Mouse (Mus musculus) ZHBTc4 (cell line): Measurements from ENCODE around the gene Rgs1.

Experiments used
- DNase-seq: peaks from one replicate; pipeline ENCODE4 v3.0.0-alpha.2; 2011; ENCODE audit warnings: low read depth, low spot score

Gene Rgs1

DNA sequence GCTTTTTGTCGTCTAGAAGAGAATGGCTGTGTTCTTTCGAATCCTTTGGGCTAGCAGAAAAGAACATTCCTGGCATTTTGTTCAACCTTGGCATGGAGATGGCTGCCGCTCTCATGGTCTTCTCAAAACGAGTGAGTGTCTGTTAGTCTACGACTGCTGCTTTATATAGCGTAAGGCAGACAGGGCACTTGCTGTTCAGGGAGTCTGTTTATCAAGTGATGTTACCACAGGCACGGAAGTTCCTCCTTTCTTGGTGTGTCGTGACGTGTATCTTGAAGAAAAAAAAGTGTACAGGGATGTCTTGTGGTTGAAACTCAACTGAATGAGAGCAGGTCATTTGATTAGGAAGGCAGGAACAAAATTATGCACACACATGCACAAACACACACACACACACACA is at the start of gene Rgs1:
Gene Rgs1 (minus strand): TSS at position 320 of the 400 bp plus-strand sequence.
- DNase-seq, result no peak

DNA sequence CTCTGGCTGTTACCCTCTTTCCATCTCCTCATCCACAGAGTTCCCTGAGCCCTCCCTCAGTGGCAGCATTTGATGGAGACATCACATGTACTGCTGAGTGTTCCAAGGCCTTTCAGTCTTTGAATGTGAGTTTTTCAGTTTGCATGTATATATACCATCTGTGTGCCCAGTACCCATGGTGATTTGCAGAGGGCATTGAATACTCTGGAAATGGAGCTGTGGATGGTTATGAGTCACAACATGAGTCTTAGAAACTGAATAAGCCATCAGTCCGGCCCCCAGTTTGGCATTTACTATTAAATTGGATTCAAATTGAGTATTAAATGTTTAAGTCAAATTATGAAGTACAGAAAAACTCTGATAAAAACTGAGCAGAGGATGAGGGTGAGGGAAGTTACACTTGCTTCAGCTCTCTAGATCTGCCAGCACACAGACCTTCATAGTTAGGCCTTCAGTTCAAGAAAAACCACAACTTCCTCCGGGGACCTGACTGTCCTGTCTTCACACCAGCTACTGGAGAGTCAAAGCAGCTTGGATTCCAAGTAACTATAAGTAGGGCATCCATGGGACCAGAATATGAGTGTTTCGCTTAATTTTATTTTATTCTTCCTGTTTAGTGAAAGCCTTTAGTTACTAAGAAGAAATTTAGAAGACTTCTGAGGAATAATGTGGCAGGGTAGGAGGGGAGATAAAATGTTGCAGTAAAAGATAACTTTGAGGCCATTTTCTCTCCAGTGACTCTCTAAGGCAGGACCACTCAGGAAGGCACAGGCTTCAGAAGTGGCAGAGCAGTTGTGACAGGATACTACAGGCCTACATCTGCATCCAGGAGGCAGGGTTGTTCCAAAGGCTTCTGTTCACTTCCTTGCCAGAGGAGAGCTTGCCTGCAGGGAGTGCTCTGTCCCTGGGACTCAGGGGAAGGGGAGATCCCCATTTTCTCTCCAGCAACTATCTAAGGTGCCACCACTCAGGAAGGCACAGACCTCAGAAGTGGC is 34.3 kb upstream of the Rgs1 start:
- no peak for DNase-seq

DNA sequence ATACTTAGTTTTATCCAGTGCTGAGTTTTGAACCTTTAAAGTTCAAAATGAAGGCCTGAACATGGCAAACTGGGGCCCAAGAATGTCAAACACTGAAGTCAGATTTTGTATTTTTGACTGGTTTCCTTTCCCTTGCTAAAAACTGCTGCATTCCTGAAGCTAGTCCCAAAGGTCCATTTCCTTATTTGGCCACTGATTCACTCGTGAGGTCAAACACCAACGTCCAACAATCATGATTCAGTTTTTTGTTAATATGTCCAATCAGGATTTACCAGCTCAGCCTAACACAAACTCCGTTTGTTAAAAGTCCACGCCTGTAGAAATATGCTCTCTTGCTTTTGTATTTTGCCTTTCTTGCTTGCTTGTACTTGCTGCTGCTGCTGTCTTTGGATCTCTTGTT is 31.0 kb upstream of the Rgs1 start:
- DNase-seq, result no peak

DNA sequence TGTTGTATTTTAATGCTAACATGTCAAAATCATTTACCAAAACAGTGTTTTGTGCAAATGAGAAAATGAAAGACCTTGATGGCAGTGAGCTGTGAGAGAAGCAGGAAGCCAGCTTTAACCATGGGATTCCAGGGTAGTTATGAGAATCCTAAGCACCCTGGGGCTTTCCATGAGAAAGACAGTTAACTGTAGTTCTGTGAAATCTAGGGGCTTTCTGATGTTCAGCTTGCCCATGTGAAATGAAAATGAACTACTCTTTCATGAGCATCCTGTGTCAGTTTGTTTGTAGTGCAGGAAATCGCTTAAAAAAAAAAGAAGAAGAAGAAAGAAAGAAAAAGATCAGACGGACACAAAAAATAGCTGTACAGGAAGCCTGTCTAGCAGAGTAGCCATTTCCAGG is 23.9 kb upstream of the Rgs1 start:
- no peak for DNase-seq

DNA sequence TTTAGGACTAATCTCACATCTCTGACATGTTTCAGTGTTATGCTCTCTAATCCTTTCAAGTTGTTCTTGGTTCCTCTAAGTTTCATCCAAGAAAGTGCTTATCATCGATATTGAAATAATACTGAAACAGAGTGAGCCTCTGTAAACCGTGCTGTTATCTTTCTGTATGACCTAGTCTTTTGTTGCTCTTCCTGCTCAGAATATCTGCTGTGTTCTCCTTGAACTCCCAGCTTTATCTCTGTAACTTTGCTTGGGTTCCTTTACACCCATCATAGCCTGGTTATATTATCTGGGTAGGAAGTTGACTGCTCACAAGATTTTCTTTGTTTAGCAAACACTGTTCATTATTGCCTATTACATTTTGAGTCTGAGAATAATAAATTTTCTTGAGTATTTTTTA is 20.1 kb upstream of the Rgs1 start:
- no peak for DNase-seq

DNA sequence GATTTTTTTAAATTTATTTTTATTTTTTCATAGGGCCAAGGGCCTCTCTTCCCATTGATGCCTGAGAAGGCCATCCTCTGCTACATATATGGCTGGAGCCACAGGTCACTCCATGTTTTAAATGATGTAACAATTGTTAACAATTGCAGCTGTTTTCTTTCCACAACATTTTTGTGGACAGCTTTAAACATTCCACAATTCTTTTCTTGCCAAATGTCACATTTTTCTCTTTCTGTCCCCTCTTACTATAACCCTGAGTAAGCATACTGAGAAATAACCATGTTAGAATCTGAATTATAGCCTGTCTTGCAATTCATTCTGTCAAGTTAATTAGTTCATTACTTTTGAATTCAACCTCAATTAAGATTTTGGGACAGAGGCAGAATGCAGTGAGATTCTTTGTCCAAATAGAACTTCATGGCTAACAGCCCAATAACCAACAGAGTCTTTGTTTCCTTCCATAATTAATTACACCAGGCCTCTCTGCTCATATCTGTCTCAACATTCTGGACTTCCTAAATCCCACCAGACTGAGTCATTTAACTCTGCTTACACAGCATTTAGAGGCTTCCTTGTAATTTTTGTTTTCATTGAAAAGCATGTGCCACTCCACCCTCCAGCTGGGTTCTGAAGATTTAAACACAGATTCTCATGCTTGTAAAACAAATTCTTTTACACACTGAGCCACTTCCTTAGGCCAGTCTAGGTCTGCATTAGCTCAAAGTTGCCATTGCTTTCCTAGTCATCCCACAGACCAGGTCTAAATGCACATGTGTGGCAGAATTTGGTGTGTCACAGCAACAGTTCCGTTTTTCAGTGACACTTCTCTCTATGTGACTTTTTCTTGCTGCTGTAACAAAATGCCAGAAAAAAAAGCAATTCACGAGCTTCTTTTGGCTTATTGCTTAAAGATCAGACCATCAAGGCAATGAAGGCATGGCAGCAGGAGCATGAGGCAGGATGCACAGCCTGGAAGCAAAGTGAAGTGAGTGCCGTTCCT is 18.7 kb upstream of the Rgs1 start:
- no peak for DNase-seq

DNA sequence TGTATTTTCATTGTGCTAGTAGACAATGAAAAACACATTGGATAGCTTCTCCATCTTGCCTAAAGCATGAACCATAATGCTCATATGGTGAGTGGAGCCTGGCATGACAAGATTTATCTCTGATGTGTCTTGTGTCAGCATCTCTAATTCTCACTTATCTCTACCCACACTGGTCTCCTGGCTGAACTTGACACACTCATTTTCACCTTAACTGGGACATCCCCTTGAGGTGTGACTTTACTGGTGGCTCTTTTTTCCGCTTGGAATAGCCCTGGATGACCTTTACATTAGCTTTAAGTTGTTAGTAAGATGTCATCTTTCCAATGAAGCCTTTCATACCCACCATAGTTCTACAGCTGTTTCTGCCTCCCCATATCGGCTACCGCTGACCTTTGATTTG is 15.0 kb upstream of the Rgs1 start:
- no peak for DNase-seq

DNA sequence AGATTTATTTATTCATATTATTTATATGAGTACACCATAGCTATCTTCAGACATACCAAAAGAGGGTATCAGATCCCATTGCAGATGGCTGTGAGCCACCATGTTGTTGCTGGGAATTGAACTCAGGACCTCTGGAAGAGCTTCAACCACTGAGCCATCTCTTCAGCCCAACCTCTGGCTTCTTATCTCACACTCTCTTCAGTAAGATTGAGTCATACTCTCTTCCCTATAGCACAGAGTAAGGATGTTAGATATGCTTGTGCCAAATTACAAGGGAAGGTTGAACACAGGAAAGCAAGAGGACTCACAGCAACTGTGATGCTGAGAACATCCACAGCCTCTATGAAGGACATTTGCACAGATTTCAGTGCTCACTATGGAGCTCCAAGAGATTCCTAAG is 13.0 kb upstream of the Rgs1 start:
- no peak for DNase-seq

DNA sequence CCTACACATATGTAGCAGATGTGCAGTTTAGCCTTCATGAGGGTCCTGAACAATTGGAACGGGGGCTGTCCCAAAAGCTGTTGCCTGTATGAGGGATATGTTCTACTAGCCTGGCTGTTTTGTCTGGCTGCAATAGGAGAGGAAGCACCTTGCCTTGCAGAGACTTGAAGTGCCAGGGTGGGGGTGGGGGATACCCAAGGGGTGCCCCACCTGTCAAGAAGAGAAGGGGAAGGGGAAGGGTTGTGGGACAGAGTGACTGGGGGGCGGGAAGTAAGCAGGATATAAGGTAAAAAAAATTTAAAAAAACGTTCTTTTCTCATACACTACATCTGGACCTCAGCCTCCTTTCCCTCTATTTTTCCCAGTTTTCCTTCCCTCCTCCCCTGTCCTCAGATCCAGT is 9.7 kb upstream of the Rgs1 start:
- DNase-seq, result no peak

DNA sequence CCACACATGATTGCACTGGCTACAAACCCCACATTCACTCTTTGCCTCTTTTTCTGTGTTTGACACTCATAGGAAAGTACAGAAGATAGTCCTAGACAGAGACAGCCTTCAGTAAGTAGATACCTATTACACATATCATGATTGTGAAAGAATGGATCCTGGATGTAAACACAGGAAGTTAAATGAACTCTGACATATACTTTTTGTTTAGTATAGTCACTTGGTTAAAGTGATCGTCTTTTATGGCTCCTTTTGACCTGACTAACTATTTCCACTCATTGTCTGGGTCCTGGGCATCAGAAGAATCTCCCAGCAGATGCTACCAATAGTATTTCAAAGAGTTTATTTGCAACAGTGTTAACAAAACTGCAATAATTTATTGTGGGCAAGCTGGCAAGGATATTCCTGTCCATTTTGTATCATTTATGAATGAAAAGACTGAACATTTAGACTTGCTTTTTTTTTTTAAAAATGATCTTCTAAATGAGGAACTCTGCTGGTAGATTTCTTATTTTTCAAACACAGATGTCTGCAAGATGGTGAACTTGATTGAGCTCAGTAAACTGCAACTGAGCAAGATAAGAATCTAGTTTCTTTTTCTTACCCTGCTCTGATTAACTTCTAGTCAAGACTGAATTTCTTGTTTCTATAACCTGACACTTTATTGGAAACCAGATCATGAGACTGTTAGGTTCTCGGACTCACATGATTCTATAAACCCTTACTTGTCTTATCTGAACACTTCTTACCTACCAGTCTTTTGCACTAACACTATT is 7.7 kb upstream of the Rgs1 start:
- no peak for DNase-seq

DNA sequence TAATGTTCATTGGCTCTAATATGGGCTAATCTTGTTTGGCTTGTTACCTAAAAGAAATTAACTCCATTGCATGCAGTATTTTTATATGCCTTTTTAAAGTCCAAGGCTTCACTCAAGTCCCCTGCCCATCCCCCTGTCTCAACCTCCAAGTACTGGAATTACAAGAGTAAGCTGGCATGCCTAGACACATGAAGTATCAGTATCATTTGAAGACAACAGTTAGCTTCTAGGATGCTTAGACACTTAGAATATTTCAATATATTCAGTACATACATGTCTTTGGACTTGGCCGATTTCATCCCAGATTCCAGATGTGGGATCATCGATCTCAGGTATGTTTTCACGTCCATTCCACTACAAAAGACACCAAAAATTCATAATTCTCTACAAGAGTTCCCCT is 836 bp downstream of the Rgs1 start:
- no peak for DNase-seq

DNA sequence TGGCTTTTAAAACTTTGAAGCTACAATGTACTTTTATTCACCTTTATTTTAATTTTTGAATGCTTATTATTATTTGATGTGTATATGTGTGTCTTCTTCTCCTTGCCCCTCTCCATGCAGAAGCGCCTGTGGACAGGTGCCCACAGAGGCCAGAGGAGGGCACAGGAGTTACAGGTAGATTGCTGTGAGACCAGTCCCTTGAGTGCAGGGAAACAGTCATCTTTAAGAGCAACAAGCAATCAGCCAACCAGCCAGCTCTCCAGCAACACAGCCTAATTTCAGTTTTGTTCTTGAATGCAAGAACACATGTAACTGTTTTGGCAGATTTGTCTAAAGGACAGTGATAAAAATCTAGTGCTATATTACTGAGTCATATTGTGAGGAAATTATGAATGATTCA is 1.7 kb downstream of the Rgs1 start:
- no peak for DNase-seq

DNA sequence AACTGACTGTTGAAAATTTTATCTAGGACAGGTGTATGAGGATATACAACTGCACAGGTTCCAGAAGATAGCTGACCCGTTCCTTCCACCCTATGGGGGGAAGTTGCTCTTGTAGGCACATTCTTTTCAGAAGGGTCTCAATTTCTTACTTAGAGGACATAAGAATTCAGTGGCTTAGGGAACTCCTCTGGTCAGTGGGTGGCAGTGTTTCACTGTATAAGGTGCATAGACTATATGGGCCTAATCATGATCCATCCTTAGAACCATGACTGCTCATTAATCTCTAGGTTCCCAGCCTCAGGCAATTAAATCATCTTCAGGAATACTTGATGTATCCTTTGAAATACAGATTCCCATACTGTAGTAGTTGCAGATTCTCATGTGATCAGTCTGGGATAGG is 5.5 kb downstream of the Rgs1 start:
- DNase-seq, result no peak

DNA sequence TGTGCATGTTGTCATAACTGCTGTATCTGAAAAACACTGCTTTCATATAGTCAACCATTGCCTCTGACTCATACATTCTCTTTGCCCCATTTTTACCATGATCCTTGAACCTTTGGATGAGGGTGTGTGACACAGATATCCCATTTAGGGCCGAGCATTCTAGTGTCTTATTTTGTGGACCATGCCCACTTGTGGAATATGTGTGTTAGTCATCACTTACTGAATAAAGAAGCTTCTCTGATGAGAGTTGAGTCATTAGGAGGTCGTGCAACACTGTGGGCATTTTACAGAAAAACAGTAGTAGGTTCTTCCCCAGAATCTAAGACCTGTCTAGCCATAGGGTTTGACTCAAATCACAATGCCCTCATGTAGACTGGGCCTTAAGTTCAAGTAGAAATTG is 9.8 kb downstream of the Rgs1 start:
- no peak for DNase-seq

DNA sequence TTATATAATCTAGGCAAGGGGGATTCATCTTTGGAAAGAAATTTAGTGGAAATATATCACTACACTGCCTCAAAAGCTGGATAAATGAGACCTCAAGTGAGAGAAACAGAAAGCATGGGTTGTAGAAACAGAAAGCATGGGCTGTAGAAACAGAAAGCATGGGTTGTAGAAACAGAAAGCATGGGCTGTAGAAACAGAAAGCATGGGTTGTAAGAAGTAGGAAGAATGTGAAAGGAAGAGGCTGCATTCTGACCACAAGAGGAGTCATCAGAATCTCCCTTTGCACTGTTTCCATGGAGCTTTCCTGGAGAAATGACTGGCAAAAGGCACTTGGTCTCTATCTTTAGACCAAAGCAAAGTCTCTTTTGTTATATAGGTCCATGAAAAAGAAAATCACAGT is 33.8 kb downstream of the Rgs1 start:
- no peak for DNase-seq

DNA sequence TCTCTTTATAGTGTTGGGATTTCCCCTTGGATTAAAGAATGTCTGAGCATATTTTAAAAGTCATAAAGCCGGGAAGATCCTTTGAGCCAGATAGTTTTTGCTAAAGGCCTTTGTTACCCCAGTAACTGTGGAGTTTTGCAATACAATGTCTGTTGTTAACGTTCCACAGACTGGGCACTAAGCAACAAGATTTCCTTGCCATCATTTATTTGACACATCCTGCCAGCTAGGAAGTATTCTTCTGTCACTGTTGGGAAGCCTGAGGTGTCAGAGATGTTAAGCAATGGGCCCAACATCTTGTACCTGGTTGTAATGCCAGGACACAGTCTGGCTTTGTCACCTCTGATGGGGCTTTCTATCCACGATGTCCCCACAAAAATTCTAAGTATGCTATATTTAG is 38.1 kb downstream of the Rgs1 start:
- DNase-seq, result no peak

DNA sequence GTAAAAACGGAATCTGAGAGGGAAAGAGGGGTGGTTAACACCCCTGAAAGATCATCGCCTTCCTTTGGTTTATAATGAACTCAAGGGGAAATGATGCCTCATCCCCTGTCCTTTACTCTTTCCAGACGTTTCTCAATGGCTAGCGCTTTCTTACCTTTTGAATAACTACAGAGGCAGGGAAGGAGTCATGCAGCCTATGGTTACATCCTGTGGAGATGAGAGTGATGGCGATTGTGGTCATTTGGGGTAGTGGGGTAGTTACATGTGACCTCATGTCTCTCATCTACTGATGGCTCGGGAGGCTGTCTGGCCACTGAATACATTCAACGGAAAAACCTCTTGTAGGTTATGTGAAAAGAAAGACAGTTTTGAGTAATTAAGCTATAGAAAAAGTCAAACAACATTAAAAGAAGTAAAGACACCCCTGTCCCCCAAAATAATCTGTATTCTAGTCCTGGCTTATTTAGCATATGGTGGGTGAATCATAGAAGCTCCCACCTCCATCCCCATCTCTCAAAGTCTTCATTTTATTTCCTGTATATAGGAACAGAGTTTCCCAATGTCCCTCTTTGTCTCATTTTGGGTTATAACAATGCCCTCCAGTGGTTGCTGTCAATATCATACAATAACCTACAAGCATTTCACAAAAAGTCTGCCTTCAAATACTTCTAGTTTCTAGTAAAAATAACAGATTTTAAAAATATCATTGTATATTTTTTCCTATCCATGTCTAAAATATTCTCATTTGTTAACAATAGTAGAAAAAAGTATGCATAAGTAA is 42.6 kb downstream of the Rgs1 start:
- DNase-seq, result no peak

DNA sequence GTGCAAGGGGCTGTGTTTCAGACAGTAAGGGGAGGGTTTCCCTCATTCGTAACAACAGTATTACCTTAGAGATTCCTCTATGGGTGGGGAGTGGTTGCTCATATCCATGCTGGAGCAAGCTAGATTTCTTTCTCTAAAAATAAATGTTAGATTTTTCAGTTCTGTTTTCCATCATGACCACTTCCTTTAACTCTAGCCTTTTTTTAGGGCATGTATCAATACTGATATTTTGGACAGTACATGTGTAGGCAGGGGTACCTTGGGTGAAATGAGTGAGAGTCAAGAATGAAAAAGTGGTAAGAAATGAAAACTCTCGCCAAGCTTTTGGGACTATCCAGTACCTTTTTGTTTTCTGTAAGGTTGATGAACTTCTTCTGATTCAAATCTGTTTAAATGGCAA is 44.3 kb downstream of the Rgs1 start:
- DNase-seq, result no peak

DNA sequence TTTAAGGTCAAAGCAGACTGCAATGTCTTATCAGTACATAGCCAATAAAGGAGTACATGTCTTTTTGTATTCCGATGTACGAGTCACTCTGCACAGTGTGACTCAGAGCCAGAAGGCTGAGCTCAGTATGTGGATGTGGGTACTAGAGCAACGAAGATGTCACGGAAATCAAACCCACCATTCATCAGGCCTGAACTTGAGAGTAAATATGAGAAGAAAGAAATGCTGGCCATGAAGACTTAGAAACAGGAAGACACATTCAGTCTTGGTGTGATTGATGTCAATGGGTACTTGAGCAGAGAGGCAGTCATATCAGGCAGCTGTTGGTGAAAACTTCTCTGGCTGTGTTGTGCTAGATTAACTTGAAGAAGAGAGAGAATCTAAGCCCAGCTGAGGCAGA is 46.1 kb downstream of the Rgs1 start:
- DNase-seq, result no peak

DNA sequence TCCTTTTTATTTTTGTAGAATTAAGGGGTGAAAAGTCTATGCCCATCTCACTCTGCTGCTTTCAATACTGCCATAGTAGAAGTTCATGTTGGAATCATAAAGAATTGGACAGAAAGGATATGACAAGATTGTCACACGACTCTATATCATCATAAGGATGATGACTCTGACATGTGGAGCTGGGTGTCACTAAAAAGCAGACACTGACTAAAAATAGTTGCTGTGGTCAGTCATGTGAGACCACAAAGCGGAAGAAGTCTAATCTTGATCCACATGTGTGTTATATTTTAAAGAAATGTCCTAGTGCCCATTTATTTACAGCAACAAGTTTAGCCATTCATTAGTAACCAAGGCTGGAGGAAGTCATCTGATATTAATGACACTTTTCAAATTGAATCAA is 48.5 kb downstream of the Rgs1 start:
- DNase-seq, result no peak

DNA sequence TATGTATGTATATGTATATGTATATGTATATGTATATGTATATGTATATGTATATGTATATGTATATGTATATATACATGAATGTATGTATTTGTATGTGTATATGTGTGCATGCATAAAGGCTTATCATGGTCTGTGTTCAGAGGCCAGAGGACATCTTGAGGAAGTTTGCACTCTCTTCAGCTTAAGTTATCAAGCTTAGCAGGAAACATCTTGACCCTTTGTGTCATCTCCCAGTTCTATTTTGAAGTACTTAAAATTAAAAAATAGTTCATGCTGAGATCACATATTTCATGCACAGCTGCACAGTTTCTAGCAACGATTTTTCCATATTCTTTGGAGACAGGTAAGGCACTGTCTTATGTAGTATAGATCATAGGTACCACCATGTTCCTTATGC is 49.5 kb downstream of the Rgs1 start:
- no peak for DNase-seq
